Mouse (Mus musculus) heart, embryonic 14.5 days (tissue): ENCODE measurements around the gene Tagap. TPM values are rescaled to one million over a fixed set of nuclear protein-coding genes. Genes with fewer than 3 reads are reported as not detected.

Source experiments
- ATAC-seq: fragments of 200-750 bp; cut with Nextera tagmentation; 2 replicates; pipeline ENCODE4 v1.8.0; 2017; ENCODE audit warnings: low read depth, moderate TSS enrichment; ENCODE audit not compliant: insufficient number of reproducible peaks, insufficient read depth, low FRiP score
- H3K27ac ChIP-seq, 2 experiments: fragments of 200-500 bp in 1 of 2; fragments of 300-500 bp in 1 of 2; sonication (generic) in 1 of 2; replicated peaks in 1 of 2; 2 replicates each; pipeline ENCODE4 v1.5.1; 2012 to 2014; ENCODE audit warnings: low read depth in 2 of 2, low read length in 2 of 2, control low read depth in 1 of 2, mild to moderate bottlenecking in 1 of 2, mixed read lengths in 1 of 2; ENCODE audit not compliant: control insufficient read depth in 1 of 2, insufficient read depth in 1 of 2
- H3K27me3 ChIP-seq: fragments of 300-500 bp; sonication (generic); 2 replicates; pipeline ENCODE4 v1.6.1; 2014; ENCODE audit warnings: mild to moderate bottlenecking, low read length, control low read depth; ENCODE audit not compliant: control insufficient read depth, insufficient read depth
- H3K36me3 ChIP-seq: fragments of 300-500 bp; sonication (generic); 2 replicates; pipeline ENCODE4 v1.6.1; 2014; ENCODE audit warnings: mild to moderate bottlenecking, control low read depth, low read length, mixed read lengths; ENCODE audit not compliant: control insufficient read depth, insufficient read depth
- H3K4me1 ChIP-seq, 2 experiments: fragments of 200-500 bp in 1 of 2; fragments of 300-500 bp in 1 of 2; sonication (generic) in 1 of 2; 2 replicates each; pipeline ENCODE4 v1.6.1; 2012 to 2014; ENCODE audit warnings: low read length in 2 of 2, control low read depth in 1 of 2, mixed read lengths in 1 of 2; ENCODE audit not compliant: control insufficient read depth in 2 of 2, insufficient read depth in 2 of 2
- H3K4me2 ChIP-seq: fragments of 300-500 bp; sonication (generic); 2 replicates; pipeline ENCODE4 v1.6.1; 2014; ENCODE audit warnings: mild to moderate bottlenecking, low read length
- H3K4me3 ChIP-seq, 2 experiments: fragments of 200-500 bp in 1 of 2; fragments of 300-500 bp in 1 of 2; sonication (generic) in 1 of 2; 2 replicates each; pipeline ENCODE4 v1.5.1; 2012 to 2014; ENCODE audit warnings: low read length in 2 of 2, mild to moderate bottlenecking in 2 of 2, control low read depth in 1 of 2, low read depth in 1 of 2, moderate library complexity in 1 of 2; ENCODE audit not compliant: control insufficient read depth in 1 of 2, insufficient read depth in 1 of 2
- H3K9ac ChIP-seq: fragments of 300-500 bp; sonication (generic); 2 replicates; pipeline ENCODE4 v1.6.1; 2014; ENCODE audit warnings: mild to moderate bottlenecking, low read length
- H3K9me3 ChIP-seq: fragments of 300-500 bp; sonication (generic); 2 replicates; pipeline ENCODE4 v1.6.1; 2016; ENCODE audit warnings: low read length, control low read depth; ENCODE audit not compliant: control insufficient read depth
- WGBS: fragments of 180-500 bp; shearing (Covaris S2); extraction: QIAGEN DNeasy Blood & Tissue Kit; methylation state at CpG from one replicate; pipeline ENCODE4 v1.1.7; 2014; 5-methylcytosine and 5-hydroxymethylcytosine counted together
- polyA plus RNA-seq: library from polyadenylated mRNA; unstranded; fragments of >200 nt; fragmentation: Nextera tagmentation; extraction: Ambion mirVana; gene quantifications from 2 replicates; pipeline ENCODE4 v1.2.1, GENCODE M21; 2014

Tagap gene
- polyA plus RNA-seq, 1 experiment from 2014 or later, result 0.22 TPM

DNA sequence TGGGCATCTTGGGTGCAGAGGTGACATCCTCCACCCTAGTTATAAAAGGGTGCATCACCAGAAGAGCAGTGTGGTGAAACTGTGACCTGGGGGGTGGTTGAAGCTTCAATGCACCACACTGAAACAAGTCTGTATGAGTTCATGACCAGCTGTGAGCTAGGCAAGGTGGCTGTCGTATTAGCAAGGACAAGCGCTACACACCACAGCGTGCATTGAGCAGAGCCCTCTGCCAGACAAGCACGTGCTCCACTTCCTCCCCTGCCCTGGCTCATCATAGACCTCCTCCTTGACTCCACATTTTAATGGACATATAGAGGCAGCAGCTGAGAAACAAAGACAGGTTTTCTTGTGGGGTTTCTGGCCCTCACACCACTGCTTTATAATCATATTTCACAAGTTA lies 28.0 kb upstream of the Tagap start:
- H3K9ac ChIP-seq, result no peak overlapping the region
- H3K9me3 ChIP-seq, result no peaks in the 10 kb centered on the region
- H3K27me3 ChIP-seq, result 0 out of 2 replicates have a peak, but pooled peaks cover 2% of the 10 kb centered on the region
- H3K27ac ChIP-seq, result no peak overlapping the region
- H3K4me3 ChIP-seq, result no peak overlapping the region
- no peaks in the 10 kb centered on the region for H3K4me1 ChIP-seq
- H3K36me3 ChIP-seq, result no peaks in the 10 kb centered on the region
- no peak overlapping the region for H3K4me2 ChIP-seq
- 84% methylated on average over 4 of the region's 4 CpGs for WGBS
- no peak for ATAC-seq

DNA sequence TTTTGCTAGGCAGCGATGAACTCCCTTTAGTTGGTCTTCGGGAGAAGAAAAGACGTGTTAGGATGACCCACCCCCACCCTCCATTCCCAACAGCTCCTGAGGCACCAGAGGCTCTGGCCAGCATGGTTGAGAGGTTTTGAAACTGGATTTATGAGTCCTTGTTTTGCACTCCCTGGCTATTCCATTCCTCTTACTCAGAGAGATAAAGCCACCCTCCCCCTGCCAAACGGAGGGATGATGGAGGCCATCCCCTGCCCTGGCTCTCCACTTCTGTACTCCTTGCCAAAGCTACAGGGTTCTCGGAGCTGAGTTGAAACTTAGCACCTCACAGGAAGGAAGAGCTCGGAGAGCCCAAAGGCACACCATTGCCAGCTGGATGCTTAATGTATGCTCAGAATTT lies 26.6 kb upstream of the Tagap start:
- WGBS, result 69% methylated on average over 6 of the region's 6 CpGs
- H3K9ac ChIP-seq, result no peak overlapping the region
- H3K4me3 ChIP-seq, result no peak overlapping the region
- H3K27ac ChIP-seq, result no peak overlapping the region
- no peak for ATAC-seq
- H3K9me3 ChIP-seq, result no peaks in the 10 kb centered on the region
- H3K27me3 ChIP-seq, result 0 out of 2 replicates have a peak, but pooled peaks cover 2% of the 10 kb centered on the region
- no peaks in the 10 kb centered on the region for H3K36me3 ChIP-seq
- no peak overlapping the region for H3K4me2 ChIP-seq
- H3K4me1 ChIP-seq, result no peaks in the 10 kb centered on the region

DNA sequence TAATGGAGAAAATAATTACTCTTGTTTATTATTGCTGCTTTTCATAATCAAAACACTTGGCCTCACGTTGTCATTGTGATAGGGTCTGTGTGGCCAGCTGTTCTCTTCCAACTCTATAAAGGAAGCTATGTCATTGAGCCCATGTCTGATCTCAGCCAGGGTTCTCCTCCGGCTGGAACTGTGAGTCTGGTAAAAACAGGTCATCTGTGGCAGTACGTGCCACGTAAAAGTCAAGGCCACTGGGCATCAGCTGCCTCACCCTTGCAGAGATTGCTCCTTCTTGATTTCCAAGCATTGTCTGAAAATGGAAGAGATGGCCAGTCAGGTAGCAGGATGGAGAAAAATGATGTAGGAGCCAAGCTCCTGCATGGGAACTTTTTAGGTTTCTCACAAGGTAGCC lies 25.8 kb upstream of the Tagap start:
- Histone ChIP-seq H3K27me3 (0 out of 2 replicates have a peak, but pooled peaks cover 2% of the 10 kb centered on the region), H3K9me3 (no peaks in the 10 kb centered on the region), H3K4me3 (no peak overlapping the region), H3K4me1 (no peaks in the 10 kb centered on the region), H3K9ac (no peak overlapping the region), H3K36me3 (no peaks in the 10 kb centered on the region), H3K27ac (no peak overlapping the region), H3K4me2 (no peak overlapping the region)
- ATAC-seq, result no peak
- WGBS, result 81% methylated on average over 4 of the region's 4 CpGs

DNA sequence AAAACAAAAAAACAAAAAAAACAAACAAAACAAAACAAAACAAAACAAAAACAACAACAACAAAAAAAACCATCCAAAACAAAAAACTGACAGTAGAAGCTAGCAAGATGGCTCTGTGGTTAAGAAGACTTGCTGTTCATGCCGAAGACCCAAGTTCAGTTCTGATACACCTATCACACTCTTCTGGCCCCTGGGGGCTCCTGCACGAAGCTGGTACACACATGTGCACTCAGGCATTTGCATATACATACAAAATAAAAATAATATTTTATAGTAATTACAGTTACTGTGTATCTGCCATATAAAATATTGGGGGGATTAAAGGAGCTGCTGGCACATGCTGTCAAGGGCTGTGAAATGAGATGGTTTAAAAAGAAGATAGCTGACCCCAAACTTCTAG lies 24.3 kb upstream of the Tagap start:
- Histone ChIP-seq H3K4me3 (no peak overlapping the region), H3K27me3 (0 out of 2 replicates have a peak, but pooled peaks cover 2% of the 10 kb centered on the region), H3K36me3 (no peaks in the 10 kb centered on the region), H3K27ac (no peak overlapping the region), H3K9ac (no peak overlapping the region), H3K4me1 (no peaks in the 10 kb centered on the region), H3K9me3 (no peaks in the 10 kb centered on the region), H3K4me2 (no peak overlapping the region)
- no peak for ATAC-seq
- WGBS, result 74% methylated on average over 2 of the region's 2 CpGs

DNA sequence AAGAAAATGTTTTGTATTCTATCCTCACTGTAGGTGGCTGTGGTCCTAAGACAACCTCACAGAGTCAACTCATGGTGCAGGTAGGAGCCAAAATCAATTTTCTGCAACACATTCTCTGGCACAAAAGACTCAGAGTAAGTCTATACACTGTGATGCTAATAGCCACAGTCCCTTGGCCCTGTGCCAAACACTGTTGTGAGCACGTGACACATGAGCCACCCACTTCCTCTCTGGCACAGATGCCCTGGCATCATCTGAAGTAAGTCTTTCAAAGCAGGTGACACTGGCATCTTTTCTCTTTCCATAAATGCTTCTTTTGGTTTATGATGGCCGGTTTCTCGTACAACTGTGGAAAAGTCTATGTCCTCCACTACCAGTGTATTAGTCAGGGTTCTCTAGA lies 23.4 kb upstream of the Tagap start:
- Histone ChIP-seq H3K4me2 (no peak overlapping the region), H3K27ac (no peak overlapping the region), H3K9ac (no peak overlapping the region), H3K4me3 (no peak overlapping the region), H3K9me3 (no peaks in the 10 kb centered on the region), H3K36me3 (no peaks in the 10 kb centered on the region), H3K4me1 (no peaks in the 10 kb centered on the region), H3K27me3 (0 out of 2 replicates have a peak, but pooled peaks cover 2% of the 10 kb centered on the region)
- 69% methylated on average over 3 of the region's 3 CpGs for WGBS
- ATAC-seq, result no peak

DNA sequence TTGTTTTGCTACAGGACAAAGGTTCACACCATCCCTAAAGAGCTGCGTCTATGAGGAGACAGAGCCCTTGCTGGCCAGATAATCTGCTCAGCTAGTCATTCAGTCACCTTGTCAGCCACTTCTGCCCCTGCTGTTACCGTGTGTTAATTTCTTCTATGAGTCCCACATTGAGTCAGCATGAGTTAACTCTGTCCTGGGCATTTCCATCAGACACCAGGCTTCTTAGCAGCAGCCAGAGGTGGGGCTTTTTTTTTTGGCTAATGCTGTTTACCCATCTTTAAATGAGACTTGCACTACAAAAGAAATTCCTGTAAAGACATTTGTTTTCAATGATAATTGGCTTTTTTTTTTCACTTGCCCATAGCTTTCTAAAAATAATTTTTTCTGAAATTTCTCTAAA lies 20.8 kb upstream of the Tagap start:
- H3K4me3 ChIP-seq, result no peak overlapping the region
- no peak overlapping the region for H3K27ac ChIP-seq
- no peak for ATAC-seq
- H3K36me3 ChIP-seq, result no peaks in the 10 kb centered on the region
- H3K4me2 ChIP-seq, result no peak overlapping the region
- H3K27me3 ChIP-seq, result 0 out of 2 replicates have a peak, but pooled peaks cover 2% of the 10 kb centered on the region
- no peaks in the 10 kb centered on the region for H3K4me1 ChIP-seq
- no peaks in the 10 kb centered on the region for H3K9me3 ChIP-seq
- no peak overlapping the region for H3K9ac ChIP-seq
- 31% methylated on average over 2 of the region's 2 CpGs for WGBS

DNA sequence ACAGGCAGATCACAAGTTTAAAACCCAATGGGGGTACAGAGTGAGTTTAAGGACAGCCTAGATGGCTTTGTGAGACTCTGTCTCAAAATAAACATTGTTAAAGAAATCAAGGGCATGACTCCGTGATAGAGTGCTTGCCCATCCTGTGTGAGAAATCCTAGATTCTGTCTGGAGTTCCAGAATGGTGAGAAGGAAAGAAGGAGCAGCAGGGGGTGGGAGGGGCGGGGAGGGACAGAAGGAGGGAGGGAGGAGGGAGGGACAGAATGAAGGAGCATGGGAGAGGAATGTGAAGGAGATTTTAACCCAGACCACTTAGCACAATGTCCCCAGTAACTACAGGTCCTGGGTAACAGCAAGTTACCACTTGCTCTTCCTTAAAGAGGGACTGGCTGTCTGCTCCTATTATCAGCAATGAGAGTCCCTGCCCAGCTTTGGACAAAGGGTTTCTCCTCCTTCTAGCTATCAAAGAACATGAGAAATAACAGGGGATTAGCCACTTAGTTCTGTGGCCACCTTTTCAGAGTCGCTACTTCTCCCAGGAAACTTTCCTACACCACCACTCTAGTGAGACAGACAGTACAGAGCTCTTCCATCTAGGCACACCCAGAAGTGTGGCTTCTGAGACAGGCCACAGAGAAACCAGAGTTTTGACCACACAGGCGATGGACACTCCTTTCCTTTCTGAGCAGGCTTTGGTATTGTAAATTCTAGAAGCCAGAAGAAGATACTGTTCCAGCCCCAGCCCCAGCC lies 19.7 kb upstream of the Tagap start:
- no peak overlapping the region for H3K4me2 ChIP-seq
- H3K27me3 ChIP-seq, result no peaks in the 10 kb centered on the region
- H3K4me1 ChIP-seq, result no peaks in the 10 kb centered on the region
- H3K36me3 ChIP-seq, result no peaks in the 10 kb centered on the region
- peaks cover 2% of the 10 kb centered on the region for H3K9me3 ChIP-seq
- H3K27ac ChIP-seq, result no peak overlapping the region
- no peak overlapping the region for H3K9ac ChIP-seq
- ATAC-seq, result no peak
- H3K4me3 ChIP-seq, result no peak overlapping the region
- WGBS, result 43% methylated on average over 4 of the region's 4 CpGs
